Mouse (Mus musculus) gastrocnemius, postnatal 4 days (tissue): ENCODE results near the gene Abhd2. TPM values are rescaled to one million over a fixed set of nuclear protein-coding genes. Genes with fewer than 3 reads are reported as not detected.

Experiments
- DNase-seq, 2 experiments: peaks; one replicate each; pipeline ENCODE4 v3.0.0; 2021 to 2022; ENCODE audit warnings: low spot score in 2 of 2, mixed read lengths in 2 of 2
- total RNA-seq, 2 experiments: library from RNA; stranded (reverse); gene quantifications; 2 replicates each; pipeline ENCODE4 v1.2.3; 2021

The Abhd2 gene
- total RNA-seq, 2 experiments from 2014 or later: 22.3 to 23.5 TPM

- no peak for DNase-seq
Measured at GRCm38 (mm10) chr7:79316069-79316695, 43.2 kb downstream of the Abhd2 start.

GRCm38 (mm10) chr7:79317576-79317975 is 44.6 kb downstream of the Abhd2 start:
- DNase-seq: no peak

GRCm38 (mm10) chr7:79318110-79318801 is 45.3 kb downstream of the Abhd2 start:
- DNase-seq: no peak

GRCm38 (mm10) chr7:79323855-79324254 is 50.9 kb downstream of the Abhd2 start:
- no peak for DNase-seq

GRCm38 (mm10) chr7:79328769-79329168 is 55.8 kb downstream of the Abhd2 start:
- no peak for DNase-seq

- DNase-seq: no peak
Measured at GRCm38 (mm10) chr7:79331197-79331596, 58.2 kb downstream of the Abhd2 start.

- DNase-seq: no peak
Measured at GRCm38 (mm10) chr7:79333419-79333818, 60.4 kb downstream of the Abhd2 start.

- no peak for DNase-seq
Measured at GRCm38 (mm10) chr7:79336362-79336910, 63.4 kb downstream of the Abhd2 start.

- DNase-seq: peak in 1 of 2 experiments; percentile 64
Measured at GRCm38 (mm10) chr7:79345902-79346301, 72.9 kb downstream of the Abhd2 start.

- no peak for DNase-seq
Measured at GRCm38 (mm10) chr7:79346555-79347075, 73.6 kb downstream of the Abhd2 start.

- no peak for DNase-seq
Measured at GRCm38 (mm10) chr7:79347108-79347813, 74.3 kb downstream of the Abhd2 start.

GRCm38 (mm10) chr7:79348816-79349215 is 75.8 kb downstream of the Abhd2 start:
- DNase-seq: no peak

- peak; percentile 52 to 68 for DNase-seq
Measured at GRCm38 (mm10) chr7:79349738-79350386, 76.9 kb downstream of the Abhd2 start.

- DNase-seq: no peak
Measured at GRCm38 (mm10) chr7:79358350-79359182, 85.6 kb downstream of the Abhd2 start.

- DNase-seq: no peak
Measured at GRCm38 (mm10) chr7:79359183-79359435, 86.1 kb downstream of the Abhd2 start.

GRCm38 (mm10) chr7:79360056-79360455 is 87.1 kb downstream of the Abhd2 start:
- no peak for DNase-seq

GRCm38 (mm10) chr7:79362208-79362607 is 89.2 kb downstream of the Abhd2 start:
- no peak for DNase-seq

GRCm38 (mm10) chr7:79362830-79363229 is 89.8 kb downstream of the Abhd2 start:
- no peak for DNase-seq

- no peak for DNase-seq
Measured at GRCm38 (mm10) chr7:79363370-79364043, 90.5 kb downstream of the Abhd2 start.

- no peak for DNase-seq
Measured at GRCm38 (mm10) chr7:79368664-79369063, 95.7 kb downstream of the Abhd2 start.
